Mouse (Mus musculus) kidney, adult 9 months (tissue): ENCODE results near the gene Tex264.

ENCODE experiments used
- DNase-seq: peaks from one replicate; pipeline ENCODE4 v3.0.0; 2022

Gene Tex264

DNA sequence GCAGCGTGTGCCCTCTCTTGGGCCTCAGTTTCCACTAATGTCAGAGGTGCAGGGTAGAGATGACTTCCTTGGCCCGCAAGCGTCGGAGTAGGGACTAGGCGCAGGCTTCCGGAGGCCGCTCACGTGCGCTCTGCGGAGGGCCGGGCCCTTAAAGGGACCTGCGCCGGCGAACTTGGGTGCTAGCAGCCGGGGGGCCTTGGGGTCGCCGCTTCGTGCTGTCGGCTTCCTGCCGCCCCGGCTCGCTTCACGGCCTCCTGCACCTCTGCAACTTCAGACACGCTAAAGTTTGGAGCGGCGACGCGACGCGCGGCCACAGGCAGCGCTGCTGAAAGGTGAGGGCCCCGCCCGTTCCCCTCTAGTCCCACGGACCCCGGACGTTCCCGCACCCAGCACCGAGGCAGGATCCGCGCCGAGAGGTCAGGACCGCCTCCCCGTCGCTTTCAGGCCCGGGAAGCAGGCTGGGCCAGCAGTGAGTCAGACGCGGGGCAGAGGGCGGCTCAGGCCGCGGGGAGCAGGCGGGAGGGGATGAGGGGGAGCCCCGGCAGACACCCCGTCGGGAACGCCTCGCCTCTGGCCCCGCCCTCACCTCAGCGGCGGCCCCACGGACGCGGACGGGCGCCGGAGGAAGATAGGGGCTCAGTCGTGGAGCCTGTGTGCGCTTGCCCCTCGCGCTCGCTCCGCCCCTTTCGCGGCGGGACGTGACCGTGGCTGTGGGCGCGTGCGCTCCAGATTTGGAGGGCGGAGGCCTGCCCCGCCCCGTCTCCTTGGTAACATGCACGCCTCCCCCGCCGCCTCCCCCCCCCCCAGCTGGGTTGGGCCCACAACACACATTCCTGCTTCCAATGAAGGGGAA is at the start of gene Tex264:
Tex264 (minus strand) TSS at position 679 of the 853 bp plus-strand sequence.
- DNase-seq: peak; percentile 89

DNA sequence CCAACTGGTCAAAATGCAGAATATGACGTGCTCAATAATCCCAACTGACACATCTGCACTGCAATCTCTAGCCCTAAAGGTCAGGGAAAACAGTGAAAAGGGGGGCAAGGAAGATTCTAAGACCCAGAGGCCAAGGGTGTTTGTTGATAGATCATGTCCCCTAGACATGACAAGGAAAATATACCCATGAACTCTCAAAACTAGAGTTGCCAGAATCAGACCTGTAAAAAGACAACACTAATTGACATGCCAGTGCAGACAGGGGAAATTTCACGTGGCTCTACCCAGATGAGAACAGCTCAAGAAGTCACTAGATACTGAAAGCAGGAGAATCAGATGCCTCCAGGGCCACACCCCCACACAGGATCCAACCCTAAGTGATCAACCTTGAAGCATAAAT is 48.0 kb upstream of the Tex264 start:
- DNase-seq: no peak

DNA sequence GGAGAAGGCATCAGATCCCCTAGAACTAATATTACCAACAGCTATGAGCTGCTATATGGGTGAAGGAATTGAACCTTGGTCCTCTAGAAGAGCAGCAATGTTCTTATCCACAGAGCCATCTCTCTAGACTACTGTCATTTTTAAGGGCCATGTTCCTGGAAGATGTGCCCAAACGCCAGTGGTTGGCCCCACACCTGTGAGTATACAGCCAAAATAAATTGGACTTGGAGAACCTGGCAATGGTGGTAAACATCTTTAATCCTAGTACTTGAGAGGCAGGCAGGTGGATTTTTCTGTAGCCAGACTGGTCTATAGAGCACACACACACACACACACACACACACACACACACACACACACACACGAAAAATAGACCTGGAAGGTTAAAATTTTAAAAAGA is 43.7 kb upstream of the Tex264 start:
- DNase-seq: no peak

DNA sequence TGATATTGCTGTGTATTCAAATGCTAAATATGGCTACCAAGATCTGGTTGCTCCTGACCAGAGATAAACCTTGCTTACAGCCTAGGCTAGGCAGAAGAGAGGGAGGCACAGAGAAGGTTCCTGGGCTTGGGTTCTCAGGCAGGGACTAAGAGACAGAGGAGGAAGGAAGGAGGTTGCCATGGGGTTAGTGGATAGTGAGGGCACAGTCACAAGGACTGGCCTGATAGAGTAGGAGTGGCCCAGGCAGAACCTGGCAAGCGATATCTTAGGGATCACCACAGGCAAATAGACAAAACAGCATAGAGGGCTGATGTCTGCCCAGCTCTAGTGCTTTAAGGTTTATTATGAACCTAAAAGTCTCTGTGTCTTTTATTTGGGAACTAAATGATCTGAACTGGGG is 41.2 kb upstream of the Tex264 start:
- DNase-seq: no peak

DNA sequence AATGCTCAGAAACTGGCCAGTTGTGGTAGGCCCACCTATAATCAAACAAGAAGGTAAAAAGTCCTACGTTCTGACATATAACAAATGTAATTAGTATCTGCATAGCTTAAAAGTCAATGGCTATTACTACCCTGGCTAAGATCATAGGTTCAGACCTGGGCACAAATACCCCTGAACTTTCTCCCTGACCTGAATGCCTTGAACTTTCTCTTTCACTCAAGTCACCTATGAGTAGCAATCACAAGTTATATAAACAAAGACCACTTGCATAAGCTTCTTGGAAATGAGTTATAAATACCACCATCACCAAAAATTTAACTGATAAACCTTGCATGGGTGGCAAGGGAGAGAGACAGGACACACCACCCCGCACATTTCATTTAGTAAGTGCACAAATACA is 39.7 kb upstream of the Tex264 start:
- DNase-seq: peak; percentile 6

DNA sequence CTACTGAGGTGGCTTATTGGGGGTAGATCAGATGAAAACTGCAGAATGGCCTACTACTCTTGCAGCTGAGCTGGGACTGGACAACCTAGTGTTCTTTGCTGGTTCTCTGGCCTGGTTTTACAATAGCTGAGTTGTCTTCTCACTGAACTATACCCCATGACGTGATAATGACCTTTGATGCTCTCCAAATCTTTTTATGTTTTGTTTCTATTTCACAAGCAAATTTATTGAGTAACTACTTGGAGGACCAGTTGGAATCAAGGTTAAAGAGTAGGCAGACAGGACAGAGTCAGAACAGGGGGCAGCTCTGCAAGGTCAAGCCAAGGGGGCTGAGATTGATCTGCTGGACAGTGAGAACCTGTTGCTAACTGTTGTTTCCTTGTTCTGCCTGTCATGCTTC is 39.1 kb upstream of the Tex264 start:
- DNase-seq: peak; percentile 71

DNA sequence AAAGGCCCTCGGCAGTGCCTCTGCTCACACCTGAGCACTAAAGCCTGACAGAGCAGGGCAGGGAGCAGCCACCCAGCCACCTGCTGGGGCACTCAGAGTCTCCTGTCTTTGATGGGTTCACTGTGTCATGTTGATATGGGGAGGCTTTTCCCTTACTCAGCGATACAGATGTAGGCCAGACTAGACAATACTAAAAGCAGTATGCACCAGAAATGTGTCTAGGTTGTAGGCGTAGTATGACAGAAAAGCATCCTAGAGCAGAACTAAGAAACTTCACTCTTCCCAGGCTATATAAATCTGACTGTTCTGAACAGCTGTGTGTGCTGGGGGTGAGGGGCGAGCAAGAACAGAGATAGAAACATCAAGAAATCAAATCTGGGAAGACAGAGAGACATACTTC is 31.0 kb upstream of the Tex264 start:
- DNase-seq: no peak

DNA sequence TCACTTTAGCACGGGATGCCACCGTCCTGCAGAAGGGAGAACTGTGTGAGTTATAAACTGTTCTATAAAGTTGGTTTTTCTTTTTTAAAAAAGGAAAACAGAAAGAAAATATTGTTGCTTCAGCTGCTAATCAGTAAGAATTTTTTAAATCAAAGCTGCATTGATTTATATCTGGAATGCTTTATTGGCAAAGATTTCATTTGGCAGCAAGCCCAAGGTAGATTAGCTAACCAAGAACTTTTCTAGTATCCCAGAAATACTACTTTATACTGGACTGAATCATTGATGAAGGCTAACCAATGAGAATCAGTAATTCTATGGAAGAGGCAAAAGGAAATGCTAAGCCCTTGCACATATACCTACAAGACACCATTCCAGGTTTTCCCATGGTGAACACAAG is 30.5 kb upstream of the Tex264 start:
- DNase-seq: no peak

DNA sequence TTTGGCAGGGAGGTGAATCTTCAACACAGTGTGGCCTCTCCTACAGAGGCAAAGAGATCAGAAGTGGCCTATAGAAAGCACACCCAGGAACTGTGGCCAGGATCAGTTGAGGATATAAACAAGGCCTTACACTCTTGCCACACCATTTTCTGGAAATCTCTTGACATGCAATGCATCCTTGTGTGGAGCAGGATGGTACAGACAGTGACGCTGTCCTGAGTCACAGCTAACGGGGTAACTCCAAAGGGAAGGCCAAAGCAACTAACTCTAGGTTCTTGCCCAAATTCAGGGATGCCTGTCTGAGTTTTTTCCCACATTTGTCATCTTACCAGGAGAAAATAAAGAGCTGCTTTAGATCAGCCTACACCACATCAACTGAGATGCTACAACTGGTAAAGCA is 26.7 kb upstream of the Tex264 start:
- no peak for DNase-seq

DNA sequence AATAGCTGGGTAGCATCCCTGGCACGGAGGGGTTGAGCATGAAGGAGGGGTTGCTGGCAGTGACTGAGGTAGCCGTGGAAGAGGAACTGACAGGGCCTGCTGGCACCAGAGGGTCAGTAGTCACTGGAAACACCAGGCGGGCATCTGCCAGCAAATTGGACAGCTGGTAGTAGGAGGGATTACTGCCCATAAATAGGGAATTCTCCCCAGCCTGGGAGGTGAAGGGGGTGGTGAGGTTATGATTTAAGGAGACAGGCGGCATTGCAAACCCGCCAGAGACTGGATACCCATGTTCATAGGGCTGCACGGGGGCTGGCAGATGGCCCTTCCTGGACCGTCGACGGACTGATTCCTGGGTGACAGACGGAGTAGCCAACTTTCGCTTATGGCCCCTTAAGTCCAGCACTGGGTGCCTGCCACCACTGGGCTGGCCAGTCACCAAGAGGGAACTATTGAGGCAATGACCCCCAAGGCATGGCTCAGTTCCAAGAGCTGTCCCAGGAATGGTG is 7.3 kb upstream of the Tex264 start:
- DNase-seq: no peak

DNA sequence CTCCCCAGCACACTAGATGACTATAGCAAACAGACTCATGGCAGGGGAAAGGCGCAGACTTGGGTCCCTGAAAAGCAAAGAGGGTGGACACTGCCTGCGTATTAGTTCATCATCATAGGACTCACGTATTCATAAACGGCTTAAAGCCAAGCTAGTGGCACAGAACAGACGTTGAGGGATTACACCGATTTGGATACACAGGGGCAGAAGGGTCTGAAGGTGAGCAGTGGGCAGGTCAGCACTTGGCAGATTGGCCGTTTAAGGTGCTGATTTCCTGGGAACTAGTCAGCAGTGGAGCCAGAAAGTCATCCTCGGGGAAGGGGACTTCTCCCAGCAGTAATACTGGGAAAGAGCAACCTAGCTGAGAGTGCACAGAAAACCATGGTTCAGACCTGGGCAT is 3.1 kb upstream of the Tex264 start:
- DNase-seq: no peak

DNA sequence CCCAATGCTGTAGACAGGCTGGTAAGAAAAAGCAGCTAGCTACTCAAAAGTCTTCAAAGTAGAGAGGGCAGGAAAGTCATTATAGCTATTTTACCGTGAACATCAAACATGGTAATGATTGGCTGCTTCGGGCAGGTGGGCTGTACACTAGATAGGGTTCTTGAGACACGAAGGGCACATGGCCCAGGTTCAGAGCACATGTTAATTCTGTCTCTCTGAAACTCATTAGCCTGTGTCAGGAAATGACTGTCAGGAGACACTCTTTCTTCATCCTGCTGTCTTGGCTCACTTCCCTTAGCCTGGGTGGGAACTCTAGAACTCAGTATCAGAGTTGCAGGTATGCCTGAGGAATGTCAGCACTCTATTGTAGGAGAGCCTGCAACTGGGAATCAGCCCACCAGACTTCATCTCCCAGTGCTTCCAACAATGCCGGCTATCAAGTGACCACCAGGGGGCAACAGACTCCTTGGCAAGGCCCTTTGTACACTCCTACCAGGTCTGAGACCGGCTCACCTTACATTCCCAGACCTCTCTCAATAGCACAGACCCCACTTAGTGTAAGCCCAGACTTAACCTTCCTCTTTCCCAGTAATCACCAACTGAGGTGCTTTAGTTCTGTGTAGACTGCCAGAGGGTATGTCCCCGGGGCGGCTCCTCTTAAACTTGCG is 1.4 kb upstream of the Tex264 start:
- DNase-seq: peak; percentile 87

DNA sequence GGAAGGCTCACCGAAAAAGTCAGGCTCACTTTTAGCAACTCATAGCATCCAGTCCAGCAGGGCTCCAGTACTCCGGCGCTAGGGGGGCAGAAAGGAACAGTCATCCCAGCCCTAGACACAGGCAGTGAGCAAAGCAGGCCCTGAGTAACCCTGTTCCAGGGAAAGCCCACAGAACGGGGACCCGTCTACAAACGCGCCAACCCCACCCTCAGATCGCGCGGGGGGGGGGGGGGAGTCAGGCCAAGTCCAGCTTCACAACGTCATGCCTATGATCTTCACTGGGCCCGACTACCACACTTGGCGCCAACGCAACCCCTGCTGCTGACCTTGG is 844 bp downstream of the Tex264 start:
- no peak for DNase-seq

DNA sequence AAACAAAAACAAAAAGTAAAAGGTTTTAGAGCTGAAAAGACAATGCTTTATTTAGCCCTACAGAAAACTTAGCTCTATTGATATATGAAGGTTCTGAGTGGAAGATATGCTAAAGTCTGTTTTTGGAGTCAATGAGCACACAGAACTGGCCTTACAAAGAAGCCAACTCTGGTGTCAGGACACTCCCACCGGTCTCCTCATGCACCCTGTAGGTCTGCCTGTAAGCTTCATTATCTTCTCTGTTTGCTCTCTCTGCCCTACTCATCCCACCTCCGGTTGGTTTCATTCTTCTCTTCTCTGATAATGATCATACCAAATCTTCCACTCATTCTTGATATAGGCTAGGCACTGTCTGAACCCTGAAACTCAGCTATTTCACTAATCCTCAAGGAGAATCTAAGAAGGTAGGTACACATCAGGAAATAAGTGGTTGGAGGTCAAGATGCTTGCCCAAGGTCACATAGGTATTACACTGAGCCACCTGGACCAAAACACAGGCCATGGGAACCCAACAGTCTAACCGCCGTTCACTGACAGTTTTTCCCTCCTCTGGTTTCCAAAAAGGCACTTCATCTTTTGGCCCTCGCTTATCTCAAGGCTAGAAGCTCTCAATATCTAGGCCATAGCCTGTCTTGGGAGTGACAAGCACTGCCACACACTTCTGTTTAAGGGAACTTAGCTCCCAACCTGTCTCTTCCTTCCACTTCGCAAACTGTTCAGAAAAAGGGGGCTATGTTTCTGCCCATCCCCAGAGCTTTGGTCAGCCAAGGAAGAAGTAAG is 1.4 kb downstream of the Tex264 start:
- DNase-seq: no peak

DNA sequence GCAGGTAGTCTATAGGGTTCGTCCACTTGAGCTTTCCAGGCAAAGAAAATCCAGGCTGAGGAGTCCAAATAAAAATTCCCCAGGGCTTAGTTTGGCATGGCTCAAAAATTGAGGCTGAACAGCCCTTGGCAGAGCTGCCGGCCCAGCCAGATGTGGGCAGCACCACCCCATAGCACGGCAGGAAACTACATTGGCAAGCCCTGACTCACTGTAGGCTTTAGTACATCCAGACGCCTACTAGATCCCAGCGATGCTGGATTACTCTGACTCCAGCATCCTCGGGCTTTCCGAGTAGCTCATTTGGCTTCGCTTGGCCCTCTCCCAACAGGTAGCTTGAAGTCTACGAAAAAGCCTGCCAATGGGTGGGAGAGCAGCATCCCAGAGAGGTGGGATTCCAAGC is 4.7 kb downstream of the Tex264 start:
- DNase-seq: no peak

DNA sequence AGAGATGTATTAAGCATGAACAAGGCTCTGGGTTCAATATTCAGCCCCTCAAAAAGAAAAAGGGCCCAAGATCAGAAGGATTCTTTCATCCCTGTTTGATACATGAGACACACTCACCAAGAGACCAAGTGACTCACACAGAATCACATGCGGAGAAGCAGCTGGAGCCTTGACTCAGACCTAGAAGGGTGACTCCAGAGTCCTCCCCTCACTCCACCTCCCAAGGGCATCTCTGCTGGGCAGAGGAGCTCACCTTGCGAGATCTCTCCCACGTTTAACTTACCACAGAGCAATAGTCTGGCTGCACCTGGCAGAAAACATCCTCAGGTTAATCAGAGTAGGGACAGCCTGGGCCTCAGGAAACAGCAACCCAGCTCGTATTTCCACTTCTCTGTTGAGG is 7.5 kb downstream of the Tex264 start:
- DNase-seq: no peak

DNA sequence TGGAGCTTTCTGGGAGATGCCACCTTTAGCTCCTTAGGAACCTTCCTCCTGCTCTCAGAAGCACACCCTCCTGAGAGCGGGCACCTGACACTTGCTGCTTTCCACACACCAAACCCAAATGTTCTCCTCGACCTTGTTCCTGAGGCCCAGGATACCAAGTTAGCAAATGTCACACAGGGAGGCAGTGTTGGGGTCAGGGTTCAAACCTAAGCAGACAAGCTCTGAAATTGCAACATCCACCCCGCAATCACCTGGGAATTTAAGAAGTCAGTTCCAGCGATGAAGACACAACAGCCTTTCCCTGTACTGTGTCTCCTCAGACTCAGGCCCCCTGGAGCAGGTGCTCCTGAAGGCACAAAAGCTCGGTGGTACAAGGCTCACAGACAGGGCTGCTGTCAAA is 8.0 kb downstream of the Tex264 start:
- DNase-seq: no peak

DNA sequence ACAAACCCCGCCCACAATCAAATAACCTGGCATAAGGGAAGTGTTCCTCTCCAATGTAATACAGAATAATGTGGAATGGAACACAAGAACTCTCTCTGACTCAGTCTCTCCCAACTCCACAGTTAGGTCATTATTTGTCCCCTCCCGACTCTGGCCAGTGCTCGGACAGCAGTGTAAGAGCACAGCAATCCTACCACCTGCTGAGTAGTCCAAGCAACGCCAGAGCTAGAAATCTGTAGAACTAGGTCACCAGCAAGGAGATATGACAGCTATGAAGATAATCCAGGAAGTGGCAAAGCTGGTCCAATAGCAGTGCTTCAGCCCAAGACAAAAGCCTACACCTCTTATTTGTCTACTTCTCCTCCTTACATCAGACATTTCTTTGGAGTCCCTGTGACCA is 9.2 kb downstream of the Tex264 start:
- DNase-seq: no peak

DNA sequence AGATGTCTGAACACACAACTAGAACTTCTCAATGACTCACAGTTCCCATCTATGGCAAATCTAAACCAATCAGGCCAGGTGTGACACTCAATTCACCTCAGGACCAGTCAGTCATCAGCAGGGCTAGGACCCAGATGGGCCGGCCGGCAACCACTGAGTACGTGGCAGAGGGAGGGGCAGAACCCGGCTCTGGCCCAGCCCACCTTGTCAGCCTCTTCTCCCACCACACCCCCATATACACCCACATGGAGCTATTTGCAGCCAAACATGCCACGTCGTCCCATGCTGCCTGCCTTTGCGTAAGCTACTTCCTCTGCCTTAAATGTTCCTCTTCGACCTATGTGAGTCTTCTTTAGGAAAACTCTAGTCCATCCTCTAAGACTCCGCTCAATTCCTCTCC is 9.8 kb downstream of the Tex264 start:
- no peak for DNase-seq

DNA sequence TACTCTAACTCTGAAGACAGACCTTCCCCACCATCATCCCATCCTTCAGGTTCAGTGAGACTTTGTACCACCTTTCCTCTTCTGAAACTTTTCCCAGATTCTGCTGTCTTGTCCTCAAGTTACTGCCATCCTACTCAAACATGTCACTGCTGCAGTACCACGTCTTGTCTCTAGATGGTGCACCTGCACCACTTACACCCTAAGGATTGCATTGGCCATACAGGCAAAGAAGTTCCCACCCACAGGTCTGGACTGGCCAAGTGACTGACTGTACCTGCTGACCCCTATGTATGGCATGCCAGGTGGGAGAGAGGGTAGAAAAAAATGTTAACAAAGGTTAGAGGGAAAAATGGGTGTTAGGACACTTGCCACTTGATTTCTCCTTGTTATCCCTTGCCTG is 10.2 kb downstream of the Tex264 start:
- DNase-seq: peak; percentile 90

DNA sequence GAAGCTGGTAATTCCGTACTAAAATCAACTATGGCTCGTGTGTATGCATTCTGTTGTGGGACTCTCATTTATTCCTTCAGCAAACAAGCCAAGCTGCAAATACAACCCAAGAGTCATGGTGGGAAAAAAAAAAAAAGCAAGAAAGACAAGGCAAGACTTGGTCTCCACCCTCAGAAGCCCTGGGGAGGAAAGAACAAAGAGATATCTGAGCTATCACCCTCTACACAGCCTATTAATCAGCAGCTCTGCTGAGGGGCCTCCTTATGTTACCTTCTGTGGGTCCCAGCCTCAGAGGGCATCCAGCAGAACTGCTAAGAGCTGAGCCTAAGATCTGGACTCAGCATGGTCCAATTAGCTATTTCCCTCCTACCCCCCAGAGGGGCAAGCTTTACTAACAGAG is 11.9 kb downstream of the Tex264 start:
- DNase-seq: no peak

DNA sequence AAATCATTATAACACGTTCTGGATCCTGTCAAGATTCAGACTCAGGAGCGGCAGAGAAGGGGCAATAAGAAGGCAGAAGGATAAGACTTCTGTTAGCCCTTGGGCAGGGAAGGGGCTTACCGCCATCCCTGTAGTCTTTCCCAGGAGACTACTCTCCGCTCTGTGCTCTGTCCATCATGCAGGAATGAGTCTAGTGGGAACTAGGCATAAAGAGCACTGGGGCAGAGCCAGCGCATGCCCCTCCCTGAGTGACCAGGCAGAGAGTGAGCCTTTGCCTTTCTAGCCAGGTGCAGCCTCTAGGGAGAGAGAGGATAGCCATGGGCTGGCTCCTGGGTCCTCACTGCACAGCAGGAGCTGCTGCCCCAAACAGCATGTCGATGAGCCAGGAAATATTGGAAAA is 20.9 kb downstream of the Tex264 start:
- DNase-seq: no peak

DNA sequence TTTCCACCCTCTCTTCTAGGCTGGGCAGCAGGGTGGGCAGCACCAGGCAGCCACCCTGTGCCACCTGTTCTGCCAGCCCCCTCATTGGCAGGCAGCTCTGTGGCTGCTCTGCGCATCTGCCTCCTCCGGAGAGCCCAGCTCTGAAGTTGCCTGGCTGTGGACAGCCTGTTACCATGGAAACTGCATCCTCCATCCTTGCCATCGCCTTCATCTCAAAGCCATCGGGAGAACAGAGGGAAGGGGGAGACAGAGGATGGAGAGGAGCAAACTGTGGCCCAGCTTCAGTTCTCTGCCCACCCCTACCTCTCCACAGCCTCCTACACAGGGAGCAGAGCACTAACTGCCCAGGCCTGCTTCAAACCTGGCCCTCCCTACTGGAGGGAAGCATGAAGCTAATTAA is 21.3 kb downstream of the Tex264 start:
- DNase-seq: no peak

DNA sequence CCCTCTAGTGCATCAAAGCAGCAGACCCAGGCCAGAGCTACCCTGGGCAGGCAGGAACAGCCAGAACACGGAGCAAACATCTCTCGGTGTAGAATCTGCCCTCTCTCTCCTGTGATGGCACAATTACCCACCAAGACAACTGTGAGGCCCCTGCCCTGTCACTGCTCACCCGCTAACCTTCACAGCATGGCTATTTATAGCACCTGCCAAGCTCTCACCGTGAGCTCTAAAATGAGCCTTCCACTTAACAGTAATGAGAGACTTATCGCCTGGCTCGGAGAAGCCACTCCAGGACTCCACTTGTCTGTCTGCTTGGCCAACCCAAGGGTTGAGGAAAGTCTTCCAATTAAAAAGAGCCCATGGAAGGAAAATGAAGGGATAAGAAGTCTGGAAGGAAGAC is 22.5 kb downstream of the Tex264 start:
- DNase-seq: no peak
